Mouse (Mus musculus): ENCODE results near the gene Rgmb. TPM values are rescaled to one million over a fixed set of nuclear protein-coding genes. Genes with fewer than 3 reads are reported as not detected.

Rgmb gene
- polyA plus RNA-seq (2014; fragmentation: Nextera tagmentation; extraction: Ambion mirVana), result 10.3 and 12.9 TPM in 2 replicates

DNA sequence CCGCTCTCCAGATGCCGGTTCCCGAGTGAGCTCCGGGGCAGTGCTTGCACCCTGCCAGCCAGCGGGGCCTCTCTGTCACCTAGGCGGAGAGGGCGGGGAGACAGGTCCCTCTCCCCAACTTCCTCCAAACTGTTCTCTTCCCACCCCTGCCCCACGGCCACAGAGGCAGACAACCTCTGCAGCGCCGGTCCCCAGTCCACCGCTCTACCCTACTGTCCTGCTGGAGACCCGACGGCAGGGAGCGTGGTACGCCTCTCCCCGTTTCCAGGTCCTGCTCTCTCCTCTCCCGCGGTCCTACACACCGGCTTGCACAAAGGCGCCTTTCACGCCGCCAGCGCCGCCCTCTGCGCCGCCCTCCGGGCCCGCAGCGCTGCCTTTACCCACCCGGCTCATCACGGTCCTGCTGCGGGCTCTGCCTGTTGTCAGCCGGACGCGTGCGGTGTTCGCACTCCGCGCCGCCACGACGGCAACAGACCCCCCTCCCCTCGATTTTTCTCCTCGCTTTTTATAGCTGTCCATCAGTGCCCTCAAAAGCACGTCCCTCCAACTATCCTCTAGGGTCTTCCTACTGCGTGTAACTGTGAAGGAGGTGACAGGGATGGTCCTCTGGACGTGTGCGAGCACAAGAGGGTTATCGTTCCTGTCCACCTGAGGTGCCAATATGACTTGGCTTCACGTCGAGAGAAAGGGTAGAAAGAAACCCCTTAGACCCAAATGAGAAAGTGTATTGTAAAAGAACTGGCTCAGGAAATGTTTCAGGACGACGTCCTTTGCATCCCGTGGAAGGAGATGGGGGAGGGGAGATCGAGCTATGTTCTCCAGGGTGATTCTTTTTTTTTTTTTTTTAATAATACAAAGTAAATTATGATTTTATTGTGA lies at the start of gene Rgmb:
Rgmb (minus strand) TSS at position 274 of the 879 bp plus-strand sequence.
- WGBS, result under 1% methylated on average over 52 of the region's 55 CpGs
- 0 out of 2 replicates have a peak, but pooled peaks have one; percentile 4 for ATAC-seq (ENCODE audit: insufficient number of reproducible peaks, insufficient read depth, low FRiP score, low read depth)

GRCm38 (mm10) chr17:15874765-15875164 lies 43.9 kb upstream of the Rgmb start:
- no peak overlapping the region for H3K4me3 ChIP-seq (ENCODE audit: control insufficient read depth in 1 of 2, insufficient read depth in 1 of 2, low read depth in 1 of 2, low read length in 2 of 2)
- no peaks in the 10 kb centered on the region for H3K36me3 ChIP-seq (ENCODE audit: control insufficient read depth, insufficient read depth, low read length)
- H3K9ac ChIP-seq (ENCODE audit: low read length), result no peak overlapping the region
- no peaks in the 10 kb centered on the region for H3K27me3 ChIP-seq (ENCODE audit: control insufficient read depth, insufficient read depth, low read length)
- 72% methylated on average over 6 of the region's 6 CpGs for WGBS
- no peak for ATAC-seq (ENCODE audit: insufficient number of reproducible peaks, insufficient read depth, low FRiP score, low read depth)
- H3K4me2 ChIP-seq (ENCODE audit: low read length), result no peak overlapping the region
- H3K27ac ChIP-seq (replicated peaks in 1 of 2; ENCODE audit: control insufficient read depth in 1 of 2, insufficient read depth in 1 of 2, low read depth in 2 of 2, low read length in 2 of 2), result no peak overlapping the region
- no peaks in the 10 kb centered on the region for H3K4me1 ChIP-seq (ENCODE audit: control insufficient read depth in 2 of 2, insufficient read depth in 2 of 2, low read length in 2 of 2)
- H3K9me3 ChIP-seq (ENCODE audit: control insufficient read depth, low read length), result no peaks in the 10 kb centered on the region

More for the DNA sequence above, at the start of gene Rgmb:
- no peaks in the 10 kb centered on the region for H3K9me3 ChIP-seq (ENCODE audit: control insufficient read depth, low read length)
- no peaks in the 10 kb centered on the region for H3K36me3 ChIP-seq (ENCODE audit: control insufficient read depth, insufficient read depth, low read length)
- H3K9ac ChIP-seq (ENCODE audit: low read length), result peak within 1 kb of the TSS; percentile 73
- H3K4me2 ChIP-seq (ENCODE audit: low read length), result peak within 1 kb of the TSS; percentile 92
- no peaks in the 10 kb centered on the region for H3K27me3 ChIP-seq (ENCODE audit: control insufficient read depth, insufficient read depth, low read length)
- H3K4me1 ChIP-seq (ENCODE audit: control insufficient read depth in 2 of 2, insufficient read depth in 2 of 2, low read length in 2 of 2), result peaks cover 0 to 16% of the 10 kb centered on the region in 2 experiments; a peak in 2 of 4 replicates
- H3K27ac ChIP-seq (replicated peaks in 1 of 2; ENCODE audit: control insufficient read depth in 1 of 2, insufficient read depth in 1 of 2, low read depth in 2 of 2, low read length in 2 of 2), result peak within 1 kb of the TSS in 1 of 2 experiments; percentile 67; a peak in 3 of 4 replicates
- H3K4me3 ChIP-seq (ENCODE audit: control insufficient read depth in 1 of 2, insufficient read depth in 1 of 2, low read depth in 1 of 2, low read length in 2 of 2), result peak within 1 kb of the TSS; percentile 49 to 61

DNA sequence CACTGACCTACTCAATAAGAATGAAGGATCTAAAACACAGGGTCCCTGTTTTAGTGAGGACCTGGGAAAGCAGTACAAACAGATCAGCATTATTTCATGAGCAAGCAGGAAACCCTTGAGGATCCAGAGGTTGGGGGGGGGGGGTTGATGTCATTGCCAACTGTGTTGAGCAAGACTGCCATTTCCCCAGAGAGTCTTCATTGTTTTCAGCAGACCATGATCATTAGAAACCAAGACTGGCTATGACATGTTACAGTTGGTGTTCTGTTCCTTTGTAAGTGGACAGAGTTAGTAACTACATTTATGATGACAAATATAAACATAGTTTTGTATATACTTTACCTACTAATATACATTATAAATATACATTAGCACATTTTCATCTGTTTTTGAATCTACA lies 41.3 kb upstream of the Rgmb start:
- no peaks in the 10 kb centered on the region for H3K36me3 ChIP-seq (ENCODE audit: control insufficient read depth, insufficient read depth, low read length)
- H3K4me2 ChIP-seq (ENCODE audit: low read length), result no peak overlapping the region
- H3K9me3 ChIP-seq (ENCODE audit: control insufficient read depth, low read length), result no peaks in the 10 kb centered on the region
- H3K4me3 ChIP-seq (ENCODE audit: control insufficient read depth in 1 of 2, insufficient read depth in 1 of 2, low read depth in 1 of 2, low read length in 2 of 2), result no peak overlapping the region
- no peak for ATAC-seq (ENCODE audit: insufficient number of reproducible peaks, insufficient read depth, low FRiP score, low read depth)
- H3K4me1 ChIP-seq (ENCODE audit: control insufficient read depth in 2 of 2, insufficient read depth in 2 of 2, low read length in 2 of 2), result no peaks in the 10 kb centered on the region
- no peaks in the 10 kb centered on the region for H3K27me3 ChIP-seq (ENCODE audit: control insufficient read depth, insufficient read depth, low read length)
- H3K9ac ChIP-seq (ENCODE audit: low read length), result no peak overlapping the region
- H3K27ac ChIP-seq (replicated peaks in 1 of 2; ENCODE audit: control insufficient read depth in 1 of 2, insufficient read depth in 1 of 2, low read depth in 2 of 2, low read length in 2 of 2), result no peak overlapping the region

DNA sequence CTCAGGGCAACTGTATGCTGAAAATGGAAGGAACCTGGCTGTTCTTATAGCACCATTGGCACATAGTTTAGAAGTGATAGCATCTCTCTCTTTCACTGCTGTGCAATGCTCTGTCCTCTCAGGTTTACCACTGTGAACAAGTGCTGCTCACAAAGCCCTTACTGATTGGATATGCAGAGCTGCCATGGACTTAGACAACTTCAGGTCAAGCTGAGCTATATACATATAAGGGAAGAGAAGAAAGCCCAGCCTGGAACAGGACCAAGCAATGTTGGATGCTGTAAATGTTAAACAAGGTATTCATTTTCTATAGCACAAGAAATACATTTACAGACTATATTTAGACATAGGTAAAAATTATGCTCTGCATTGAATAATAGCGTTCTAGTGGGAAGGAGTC lies 34.4 kb upstream of the Rgmb start:
- WGBS, result 73% methylated on average over 1 of the region's 1 CpGs
- H3K36me3 ChIP-seq (ENCODE audit: control insufficient read depth, insufficient read depth, low read length), result no peaks in the 10 kb centered on the region
- H3K4me1 ChIP-seq (ENCODE audit: control insufficient read depth in 2 of 2, insufficient read depth in 2 of 2, low read length in 2 of 2), result no peaks in the 10 kb centered on the region
- H3K27ac ChIP-seq (replicated peaks in 1 of 2; ENCODE audit: control insufficient read depth in 1 of 2, insufficient read depth in 1 of 2, low read depth in 2 of 2, low read length in 2 of 2), result no peak overlapping the region
- H3K9ac ChIP-seq (ENCODE audit: low read length), result no peak overlapping the region
- H3K9me3 ChIP-seq (ENCODE audit: control insufficient read depth, low read length), result no peaks in the 10 kb centered on the region
- no peak overlapping the region for H3K4me2 ChIP-seq (ENCODE audit: low read length)
- no peak for ATAC-seq (ENCODE audit: insufficient number of reproducible peaks, insufficient read depth, low FRiP score, low read depth)
- H3K27me3 ChIP-seq (ENCODE audit: control insufficient read depth, insufficient read depth, low read length), result no peaks in the 10 kb centered on the region
- no peak overlapping the region for H3K4me3 ChIP-seq (ENCODE audit: control insufficient read depth in 1 of 2, insufficient read depth in 1 of 2, low read depth in 1 of 2, low read length in 2 of 2)

GRCm38 (mm10) chr17:15862355-15862754 lies 31.5 kb upstream of the Rgmb start:
- Histone ChIP-seq H3K36me3 (ENCODE audit: control insufficient read depth, insufficient read depth, low read length) (no peaks in the 10 kb centered on the region), H3K27ac (replicated peaks in 1 of 2; ENCODE audit: control insufficient read depth in 1 of 2, insufficient read depth in 1 of 2, low read depth in 2 of 2, low read length in 2 of 2) (no peak overlapping the region), H3K27me3 (ENCODE audit: control insufficient read depth, insufficient read depth, low read length) (no peaks in the 10 kb centered on the region), H3K4me1 (ENCODE audit: control insufficient read depth in 2 of 2, insufficient read depth in 2 of 2, low read length in 2 of 2) (no peaks in the 10 kb centered on the region), H3K4me3 (ENCODE audit: control insufficient read depth in 1 of 2, insufficient read depth in 1 of 2, low read depth in 1 of 2, low read length in 2 of 2) (no peak overlapping the region), H3K9ac (ENCODE audit: low read length) (no peak overlapping the region), H3K4me2 (ENCODE audit: low read length) (no peak overlapping the region), H3K9me3 (ENCODE audit: control insufficient read depth, low read length) (no peaks in the 10 kb centered on the region)
- no peak for ATAC-seq (ENCODE audit: insufficient number of reproducible peaks, insufficient read depth, low FRiP score, low read depth)
- 69% methylated on average over 4 of the region's 4 CpGs for WGBS

DNA sequence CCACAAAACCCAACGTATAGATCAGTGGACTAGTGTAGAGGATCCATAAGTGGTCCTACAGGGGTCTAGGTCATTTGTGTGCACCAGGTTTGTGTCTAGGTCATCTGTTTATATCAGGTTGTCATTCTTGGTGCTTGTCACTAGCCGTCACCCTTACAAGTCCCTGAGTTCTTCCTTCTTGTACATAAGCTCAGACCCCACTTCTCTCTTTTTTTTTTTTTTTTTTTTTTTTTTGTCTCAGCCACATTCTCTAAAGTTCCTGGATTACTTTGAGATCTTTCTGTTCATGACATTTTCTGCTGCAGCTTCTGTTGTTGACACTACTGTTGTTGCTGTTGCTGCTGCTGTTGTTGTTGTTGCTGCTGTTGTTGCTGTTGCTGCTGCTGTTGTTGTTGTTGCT lies 22.3 kb upstream of the Rgmb start:
- WGBS, result 65% methylated on average over 2 of the region's 2 CpGs
- no peak for ATAC-seq (ENCODE audit: insufficient number of reproducible peaks, insufficient read depth, low FRiP score, low read depth)
- H3K4me1 ChIP-seq (ENCODE audit: control insufficient read depth in 2 of 2, insufficient read depth in 2 of 2, low read length in 2 of 2), result peaks cover 0 to 4% of the 10 kb centered on the region in 2 experiments; a peak in 1 of 4 replicates
- H3K4me2 ChIP-seq (ENCODE audit: low read length), result no peak overlapping the region
- H3K27me3 ChIP-seq (ENCODE audit: control insufficient read depth, insufficient read depth, low read length), result no peaks in the 10 kb centered on the region
- no peak overlapping the region for H3K9ac ChIP-seq (ENCODE audit: low read length)
- H3K9me3 ChIP-seq (ENCODE audit: control insufficient read depth, low read length), result no peaks in the 10 kb centered on the region
- no peak overlapping the region for H3K4me3 ChIP-seq (ENCODE audit: control insufficient read depth in 1 of 2, insufficient read depth in 1 of 2, low read depth in 1 of 2, low read length in 2 of 2)
- no peaks in the 10 kb centered on the region for H3K36me3 ChIP-seq (ENCODE audit: control insufficient read depth, insufficient read depth, low read length)
- H3K27ac ChIP-seq (replicated peaks in 1 of 2; ENCODE audit: control insufficient read depth in 1 of 2, insufficient read depth in 1 of 2, low read depth in 2 of 2, low read length in 2 of 2), result no peak overlapping the region

GRCm38 (mm10) chr17:15850544-15850943 lies 19.7 kb upstream of the Rgmb start:
- peak overlapping the region; percentile 21; the same call in 1 of the 2 replicates for H3K4me2 ChIP-seq (ENCODE audit: low read length)
- H3K27ac ChIP-seq (replicated peaks in 1 of 2; ENCODE audit: control insufficient read depth in 1 of 2, insufficient read depth in 1 of 2, low read depth in 2 of 2, low read length in 2 of 2), result no peak overlapping the region
- no peak for ATAC-seq (ENCODE audit: insufficient number of reproducible peaks, insufficient read depth, low FRiP score, low read depth)
- WGBS, result 47% methylated on average over 3 of the region's 3 CpGs
- no peaks in the 10 kb centered on the region for H3K9me3 ChIP-seq (ENCODE audit: control insufficient read depth, low read length)
- no peaks in the 10 kb centered on the region for H3K36me3 ChIP-seq (ENCODE audit: control insufficient read depth, insufficient read depth, low read length)
- no peak overlapping the region for H3K9ac ChIP-seq (ENCODE audit: low read length)
- peaks cover 0 to 4% of the 10 kb centered on the region in 2 experiments; a peak in 1 of 4 replicates for H3K4me1 ChIP-seq (ENCODE audit: control insufficient read depth in 2 of 2, insufficient read depth in 2 of 2, low read length in 2 of 2)
- no peak overlapping the region for H3K4me3 ChIP-seq (ENCODE audit: control insufficient read depth in 1 of 2, insufficient read depth in 1 of 2, low read depth in 1 of 2, low read length in 2 of 2)
- H3K27me3 ChIP-seq (ENCODE audit: control insufficient read depth, insufficient read depth, low read length), result no peaks in the 10 kb centered on the region
